In genomic region chr14:26671870-26672615, GRCm38 (mm10) we compare ENCODE assay signal across 1 mouse cellular context.
TF ChIP-seq lines count a peak whose summit lies in the region.

No protein-coding gene starts in this region.

TF ChIP-seq in MEL, 35 proteins besides CTCF, POLR2A, EP300 and RAD21:
- TF ChIP-seq CHD2 (IDR thresholded peaks at IDR 0.05; ENCODE audit: low read length) (peak; percentile 54; the same call in 1 of the 2 replicates), MAX (IDR thresholded peaks at IDR 0.05; ENCODE audit: low read length) (peak; percentile 72; the same call in 1 of the 2 replicates), ETS1 (IDR thresholded peaks at IDR 0.05; ENCODE audit: low read depth, low read length) (peak; percentile 72), ZNF384 (IDR thresholded peaks at IDR 0.05; ENCODE audit: low read depth, low read length) (0 out of 2 replicates have a peak, but pooled peaks have one; percentile 9), E2F4 (IDR thresholded peaks at IDR 0.05; ENCODE audit: borderline replicate concordance, low read depth, low read length) (0 out of 2 replicates have a peak, but pooled peaks have one; percentile 53), TCF12 (IDR thresholded peaks at IDR 0.05; ENCODE audit: low read depth, low read length) (peak; percentile 69), HCFC1 (IDR thresholded peaks at IDR 0.05; ENCODE audit: low read depth, low read length) (peak; percentile 38; the same call in 1 of the 2 replicates), NELFE (IDR thresholded peaks at IDR 0.05; ENCODE audit: low read depth, low read length) (peak; percentile 57), SIN3A (IDR thresholded peaks at IDR 0.05; ENCODE audit: low read length) (peak; percentile 64), RCOR1 (IDR thresholded peaks at IDR 0.05; ENCODE audit: low read depth, low read length) (peak; percentile 38; the same call in 1 of the 2 replicates), TBP (IDR thresholded peaks at IDR 0.05; ENCODE audit: low read depth, low read length) (peak; percentile 92), MXI1 (IDR thresholded peaks at IDR 0.05; ENCODE audit: low read depth, low read length) (peak; percentile 74; the same call in 1 of the 2 replicates), MYC (IDR thresholded peaks at IDR 0.05; ENCODE audit: low read depth, low read length) (peak; percentile 81), GATA1 (IDR thresholded peaks at IDR 0.05; ENCODE audit: low read depth, low read length) (peak; percentile 77), BHLHE40 (IDR thresholded peaks at IDR 0.05; ENCODE audit: borderline replicate concordance, low read depth, low read length) (peak; percentile 60)
